Mouse (Mus musculus): ENCODE measurements at regions not wholly inside any gene's neighbourhood (a gene's known extent, or its start where the extent isn't known, plus 50 kb on each side); places are given as distances from the start of the nearest gene placed in this dataset.

- DNase-seq (ENCODE audit: low read depth), result no peak
- no peak for TF ChIP-seq CTCF (IDR thresholded peaks at IDR 0.05; ENCODE audit: borderline replicate concordance, extremely low read depth, insufficient read depth, insufficient read length)
Measured at GRCm38 (mm10) chr14:62198476-62199190, 93.8 kb upstream of the Rnaseh2b start.

DNA sequence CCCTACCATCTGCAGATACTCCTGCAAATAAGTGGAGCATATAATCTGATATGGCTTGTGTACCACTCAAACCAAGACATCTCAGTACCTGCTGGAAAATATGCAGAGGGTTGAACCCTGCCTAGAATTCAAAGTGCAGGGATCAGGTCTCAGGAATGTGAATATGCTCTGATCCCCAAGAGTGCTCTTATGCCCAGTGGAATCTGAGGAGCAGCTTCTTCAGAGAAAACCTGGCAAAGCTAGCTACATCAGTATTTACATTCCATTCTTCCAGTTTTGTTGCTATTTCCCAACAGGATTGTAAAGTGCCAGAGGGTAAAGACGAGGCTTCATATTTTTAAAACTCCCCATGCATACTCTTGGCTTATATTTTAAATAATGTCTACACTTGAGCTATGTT lies 77.3 kb upstream of the Rnaseh2b start:
- no peak for DNase-seq (ENCODE audit: low read depth)
- no peak for TF ChIP-seq POLR2A (IDR thresholded peaks at IDR 0.05; ENCODE audit: borderline replicate concordance, extremely low read depth, insufficient read depth, insufficient read length, poor library complexity, severe bottlenecking)
- no peak for TF ChIP-seq CTCF (IDR thresholded peaks at IDR 0.05; ENCODE audit: borderline replicate concordance, extremely low read depth, insufficient read depth, insufficient read length)

DNA sequence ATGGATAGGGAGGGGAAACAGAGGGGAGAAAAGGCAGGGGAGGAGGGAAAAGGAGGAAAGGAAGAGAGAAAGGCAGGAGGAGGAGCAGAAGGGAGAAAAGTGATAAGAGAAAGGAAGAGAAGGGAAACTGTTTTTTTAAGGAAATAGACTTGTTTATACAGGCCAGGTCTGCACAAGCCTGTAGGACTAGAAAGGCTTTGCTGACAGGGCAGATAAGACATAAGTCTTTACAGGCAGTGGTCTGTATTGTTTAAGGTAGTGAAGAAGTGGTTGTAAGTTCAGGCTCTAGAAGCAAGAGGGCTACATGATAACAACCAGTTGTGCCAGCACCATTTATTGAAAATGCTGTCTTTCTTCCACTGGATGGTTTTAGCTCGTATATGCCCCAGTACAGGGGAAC lies 75.4 kb upstream of the Rnaseh2b start:
- TF ChIP-seq POLR2A (IDR thresholded peaks at IDR 0.05; ENCODE audit: borderline replicate concordance, extremely low read depth, insufficient read depth, insufficient read length, poor library complexity, severe bottlenecking) (no peak), CTCF (IDR thresholded peaks at IDR 0.05; ENCODE audit: borderline replicate concordance, extremely low read depth, insufficient read depth, insufficient read length) (no peak)
- no peak for DNase-seq (ENCODE audit: low read depth)

GRCm38 (mm10) chr14:62217971-62218370 lies 74.4 kb upstream of the Rnaseh2b start:
- TF ChIP-seq CTCF (IDR thresholded peaks at IDR 0.05; ENCODE audit: borderline replicate concordance, extremely low read depth, insufficient read depth, insufficient read length), result no peak
- TF ChIP-seq POLR2A (IDR thresholded peaks at IDR 0.05; ENCODE audit: borderline replicate concordance, extremely low read depth, insufficient read depth, insufficient read length, poor library complexity, severe bottlenecking), result no peak

DNA sequence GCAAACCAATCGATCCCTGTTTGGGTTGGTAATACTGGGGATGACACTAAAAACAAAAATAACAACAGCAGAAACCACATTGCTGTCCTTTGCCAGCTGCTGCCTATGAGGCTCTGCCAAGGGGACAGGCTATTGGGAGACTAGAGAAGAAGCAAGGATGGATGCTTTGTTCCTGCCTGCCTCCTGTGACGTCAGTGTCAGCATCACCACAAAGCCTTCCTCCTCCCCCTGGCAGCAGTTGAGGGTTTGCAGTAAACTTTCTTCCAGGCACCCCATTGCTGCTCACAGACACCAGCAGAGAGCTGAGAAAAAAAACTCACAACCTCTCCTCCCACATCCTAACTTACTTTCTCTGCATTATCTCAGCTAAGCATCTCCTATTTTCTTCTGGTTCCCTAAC lies 73.7 kb upstream of the Rnaseh2b start:
- TF ChIP-seq CTCF (IDR thresholded peaks at IDR 0.05; ENCODE audit: borderline replicate concordance, extremely low read depth, insufficient read depth, insufficient read length) (no peak), POLR2A (IDR thresholded peaks at IDR 0.05; ENCODE audit: borderline replicate concordance, extremely low read depth, insufficient read depth, insufficient read length, poor library complexity, severe bottlenecking) (no peak)
- peak; percentile 49 for DNase-seq (ENCODE audit: low read depth)

More at GRCm38 (mm10) chr14:62217971-62218370, 74.4 kb upstream of the Rnaseh2b start:
- DNase-seq (ENCODE audit: low read depth), result no peak

DNA sequence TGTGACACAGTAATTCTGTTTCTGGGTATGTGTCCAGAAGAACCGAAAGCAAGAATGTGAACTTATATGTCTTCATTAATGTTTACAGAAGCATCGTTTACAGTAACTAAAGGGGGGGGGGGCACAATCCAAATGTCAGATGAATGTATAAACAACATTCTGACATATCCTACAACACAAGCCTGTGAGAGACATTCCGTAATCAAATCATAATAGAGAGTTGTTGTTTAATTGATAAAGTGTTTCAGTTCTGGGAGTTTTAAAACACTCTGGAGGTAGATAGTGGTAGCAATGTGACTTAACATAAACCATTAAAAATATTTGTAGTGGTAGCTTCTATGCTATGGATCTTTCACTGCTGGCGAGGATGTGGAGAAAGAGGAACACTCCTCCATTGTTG lies 71.6 kb upstream of the Rnaseh2b start:
- DNase-seq (ENCODE audit: low read depth), result no peak
- no peak for TF ChIP-seq CTCF (IDR thresholded peaks at IDR 0.05; ENCODE audit: borderline replicate concordance, extremely low read depth, insufficient read depth, insufficient read length)
- no peak for TF ChIP-seq POLR2A (IDR thresholded peaks at IDR 0.05; ENCODE audit: borderline replicate concordance, extremely low read depth, insufficient read depth, insufficient read length, poor library complexity, severe bottlenecking)

Measured in brain, embryonic 14.5 days (tissue).